Mouse (Mus musculus) MEL (cell line): Measurements from ENCODE around the gene Slfn2. TPM values are rescaled to one million over a fixed set of nuclear protein-coding genes. Genes with fewer than 3 reads are reported as not detected.

ENCODE experiments used
- DNase-seq: peaks from one replicate; pipeline ENCODE4 v3.0.0; 2011; ENCODE audit warnings: low read depth, low spot score
- H3K27ac ChIP-seq: 2 replicates; pipeline ENCODE4 v1.5.1; 2012; ENCODE audit warnings: low read depth, mild to moderate bottlenecking, control low read depth, low read length, moderate library complexity; ENCODE audit not compliant: control insufficient read depth
- H3K27me3 ChIP-seq, 2 experiments: fragments of 150-350 bp in 1 of 2; sonication (generic) in 1 of 2; 2 replicates each; pipeline ENCODE4 v1.6.1; 2012; ENCODE audit warnings: low read length in 2 of 2, mild to moderate bottlenecking in 2 of 2, improper control_type of control experiment in 1 of 2, moderate library complexity in 1 of 2; ENCODE audit not compliant: insufficient read depth in 2 of 2, control insufficient read depth in 1 of 2
- H3K36me3 ChIP-seq, 2 experiments: 2 replicates each; pipeline ENCODE4 v1.6.1; 2012 to 2014; ENCODE audit warnings: low read length in 2 of 2, improper control_type of control experiment in 1 of 2, inconsistent platforms in 1 of 2, mild to moderate bottlenecking in 1 of 2; ENCODE audit not compliant: insufficient read depth in 2 of 2, control insufficient read depth in 1 of 2
- H3K4me1 ChIP-seq, 2 experiments: fragments of 150-350 bp in 1 of 2; sonication (generic) in 1 of 2; 2 replicates each; pipeline ENCODE4 v1.6.1; 2012; ENCODE audit warnings: low read length in 2 of 2, improper control_type of control experiment in 1 of 2, mild to moderate bottlenecking in 1 of 2; ENCODE audit not compliant: insufficient read depth in 2 of 2, control insufficient read depth in 1 of 2
- H3K4me3 ChIP-seq, 2 experiments: fragments of 150-350 bp in 1 of 2; sonication (generic) in 1 of 2; 2 replicates each; pipeline ENCODE4 v1.5.1; 2012; ENCODE audit warnings: low read depth in 2 of 2, low read length in 2 of 2, mild to moderate bottlenecking in 2 of 2, moderate library complexity in 2 of 2, control low read depth in 1 of 2, improper control_type of control experiment in 1 of 2; ENCODE audit not compliant: control insufficient read depth in 1 of 2, insufficient read depth in 1 of 2
- H3K79me2 ChIP-seq: 2 replicates; pipeline ENCODE4 v1.6.1; 2012; ENCODE audit warnings: mild to moderate bottlenecking, low read length, moderate library complexity; ENCODE audit not compliant: control insufficient read depth, poor library complexity, insufficient read depth
- H3K9ac ChIP-seq: 2 replicates; pipeline ENCODE4 v1.6.1; 2012; ENCODE audit warnings: low read depth, mild to moderate bottlenecking, control low read depth, low read length, moderate library complexity; ENCODE audit not compliant: control insufficient read depth, poor library complexity, severe bottlenecking
- H3K9me3 ChIP-seq: fragments of 150-350 bp; sonication (generic); replicated peaks from 2 replicates; pipeline ENCODE4 v1.6.1; 2012; ENCODE audit warnings: mild to moderate bottlenecking, low read length, improper control_type of control experiment, moderate library complexity; ENCODE audit not compliant: insufficient read depth
- BHLHE40 ChIP-seq: IDR thresholded peaks from 2 replicates; pipeline ENCODE4 v1.6.1; 2012; ENCODE audit warnings: low read depth, mild to moderate bottlenecking, inconsistent platforms, low read length, improper control_type of control experiment, borderline replicate concordance
- CHD1 ChIP-seq: IDR thresholded peaks from 2 replicates; pipeline ENCODE4 v1.6.1; 2012; ENCODE audit warnings: low read depth, mild to moderate bottlenecking, inconsistent platforms, low read length, improper control_type of control experiment
- CHD2 ChIP-seq: IDR thresholded peaks from 2 replicates; pipeline ENCODE4 v1.6.1; 2011; ENCODE audit warnings: low read length, improper control_type of control experiment
- E2F4 ChIP-seq: IDR thresholded peaks from 2 replicates; pipeline ENCODE4 v1.6.1; 2011; ENCODE audit warnings: low read depth, low read length, improper control_type of control experiment, borderline replicate concordance
- ELF1 ChIP-seq: IDR thresholded peaks from 2 replicates; pipeline ENCODE4 v1.6.1; 2014; ENCODE audit warnings: low read depth, mild to moderate bottlenecking, inconsistent platforms, low read length, improper control_type of control experiment, moderate library complexity
- EP300 ChIP-seq, 2 experiments: IDR thresholded peaks; 2 replicates each; pipeline ENCODE4 v1.6.1; 2011; ENCODE audit warnings: improper control_type of control experiment in 2 of 2, low read length in 2 of 2, low read depth in 1 of 2, mild to moderate bottlenecking in 1 of 2
- ETS1 ChIP-seq: IDR thresholded peaks from 2 replicates; pipeline ENCODE4 v1.6.1; 2012; ENCODE audit warnings: low read depth, mild to moderate bottlenecking, inconsistent platforms, low read length, improper control_type of control experiment, moderate library complexity
- GABPA ChIP-seq: IDR thresholded peaks from 2 replicates; pipeline ENCODE4 v1.6.1; 2012; ENCODE audit warnings: low read depth, mild to moderate bottlenecking, inconsistent platforms, low read length, improper control_type of control experiment, moderate library complexity
- GATA1 ChIP-seq: IDR thresholded peaks from 2 replicates; pipeline ENCODE4 v1.6.1; 2011; ENCODE audit warnings: low read depth, low read length, improper control_type of control experiment
- JUND ChIP-seq: IDR thresholded peaks from 2 replicates; pipeline ENCODE4 v1.6.1; 2011; ENCODE audit warnings: low read depth, mild to moderate bottlenecking, improper control_type of control experiment, low read length
- MAFK ChIP-seq: IDR thresholded peaks from 2 replicates; pipeline ENCODE4 v1.6.1; 2011; ENCODE audit warnings: low read depth, mild to moderate bottlenecking, low read length, improper control_type of control experiment, borderline replicate concordance
- MAX ChIP-seq: IDR thresholded peaks from 2 replicates; pipeline ENCODE4 v1.6.1; 2011; ENCODE audit warnings: low read length, improper control_type of control experiment
- MEF2A ChIP-seq: IDR thresholded peaks from 2 replicates; pipeline ENCODE4 v1.6.1; 2014; ENCODE audit warnings: low read depth, mild to moderate bottlenecking, inconsistent platforms, low read length, improper control_type of control experiment; ENCODE audit not compliant: poor library complexity, insufficient replicate concordance, severe bottlenecking; ENCODE audit errors: extremely low read depth
- MXI1 ChIP-seq: IDR thresholded peaks from 2 replicates; pipeline ENCODE4 v1.6.1; 2011; ENCODE audit warnings: mild to moderate bottlenecking, low read depth, low read length, improper control_type of control experiment
- NELFE ChIP-seq: IDR thresholded peaks from 2 replicates; pipeline ENCODE4 v1.6.1; 2011; ENCODE audit warnings: low read depth, low read length, improper control_type of control experiment
- POLR2A ChIP-seq, 2 experiments: IDR thresholded peaks; 2 replicates each; pipeline ENCODE4 v1.6.1; 2011 to 2012; ENCODE audit warnings: low read length in 2 of 2, mild to moderate bottlenecking in 2 of 2, control low read depth in 1 of 2, improper control_type of control experiment in 1 of 2, low read depth in 1 of 2, moderate library complexity in 1 of 2; ENCODE audit not compliant: control insufficient read depth in 1 of 2, insufficient read depth in 1 of 2, poor library complexity in 1 of 2
- POLR2AphosphoS2 ChIP-seq: IDR thresholded peaks from 2 replicates; pipeline ENCODE4 v1.6.1; 2011; ENCODE audit warnings: low read length, improper control_type of control experiment
- RCOR1 ChIP-seq: IDR thresholded peaks from 2 replicates; pipeline ENCODE4 v1.6.1; 2012; ENCODE audit warnings: low read depth, mild to moderate bottlenecking, inconsistent platforms, low read length, improper control_type of control experiment
- SIN3A ChIP-seq: IDR thresholded peaks from 2 replicates; pipeline ENCODE4 v1.6.1; 2012; ENCODE audit warnings: low read length, improper control_type of control experiment, inconsistent platforms
- SMC3 ChIP-seq: IDR thresholded peaks from 2 replicates; pipeline ENCODE4 v1.6.1; 2011; ENCODE audit warnings: low read depth, low read length, improper control_type of control experiment
- TAL1 ChIP-seq: IDR thresholded peaks from 2 replicates; pipeline ENCODE4 v1.6.1; 2012; ENCODE audit warnings: mild to moderate bottlenecking, inconsistent platforms, low read length, moderate library complexity, mixed read lengths
- UBTF ChIP-seq: IDR thresholded peaks from 2 replicates; pipeline ENCODE4 v1.6.1; 2012; ENCODE audit warnings: low read depth, mild to moderate bottlenecking, inconsistent platforms, low read length, improper control_type of control experiment, moderate library complexity, borderline replicate concordance; ENCODE audit not compliant: insufficient read depth
- USF1 ChIP-seq: IDR thresholded peaks from 2 replicates; pipeline ENCODE4 v1.6.1; 2014; ENCODE audit warnings: low read depth, mild to moderate bottlenecking, inconsistent platforms, low read length, improper control_type of control experiment, moderate library complexity
- USF2 ChIP-seq, 2 experiments: IDR thresholded peaks; 2 replicates each; pipeline ENCODE4 v1.6.1; 2011 to 2012; ENCODE audit warnings: improper control_type of control experiment in 2 of 2, low read length in 2 of 2, borderline replicate concordance in 1 of 2, inconsistent platforms in 1 of 2, low read depth in 1 of 2, mild to moderate bottlenecking in 1 of 2; ENCODE audit not compliant: insufficient read depth in 1 of 2
- ZC3H11A ChIP-seq: IDR thresholded peaks from 2 replicates; pipeline ENCODE4 v1.6.1; 2012; ENCODE audit warnings: low read depth, mild to moderate bottlenecking, inconsistent platforms, low read length, improper control_type of control experiment
- ZMIZ1 ChIP-seq: IDR thresholded peaks from 2 replicates; pipeline ENCODE4 v1.6.1; 2012; ENCODE audit warnings: low read depth, mild to moderate bottlenecking, inconsistent platforms, low read length, improper control_type of control experiment, moderate library complexity
- ZNF384 ChIP-seq: IDR thresholded peaks from 2 replicates; pipeline ENCODE4 v1.6.1; 2012; ENCODE audit warnings: low read depth, mild to moderate bottlenecking, inconsistent platforms, low read length, improper control_type of control experiment
- polyA plus RNA-seq, 2 experiments: library from polyadenylated mRNA; stranded (reverse) in 1 of 2; unstranded in 1 of 2; fragments of >175 nt in 1 of 2; fragments of >200 nt in 1 of 2; gene quantifications; 2 replicates each; pipeline versions ENCODE4 v1.2.1 to v1.2.4; 2012; ENCODE audit warnings: low replicate concordance in 2 of 2, low read depth in 1 of 2; ENCODE audit not compliant: insufficient read length in 2 of 2, insufficient read depth in 1 of 2, missing spikeins in 1 of 2
- total RNA-seq: library from RNA; depleted of rRNA; stranded (reverse); fragments of 300-350 nt; gene quantifications from 2 replicates; pipeline ENCODE4 v1.2.3, GENCODE M21; 2012

The Slfn2 gene
- total and polyA plus RNA-seq, 3 experiments = 0.07 to 0.46 TPM; not detected in 1

DNA sequence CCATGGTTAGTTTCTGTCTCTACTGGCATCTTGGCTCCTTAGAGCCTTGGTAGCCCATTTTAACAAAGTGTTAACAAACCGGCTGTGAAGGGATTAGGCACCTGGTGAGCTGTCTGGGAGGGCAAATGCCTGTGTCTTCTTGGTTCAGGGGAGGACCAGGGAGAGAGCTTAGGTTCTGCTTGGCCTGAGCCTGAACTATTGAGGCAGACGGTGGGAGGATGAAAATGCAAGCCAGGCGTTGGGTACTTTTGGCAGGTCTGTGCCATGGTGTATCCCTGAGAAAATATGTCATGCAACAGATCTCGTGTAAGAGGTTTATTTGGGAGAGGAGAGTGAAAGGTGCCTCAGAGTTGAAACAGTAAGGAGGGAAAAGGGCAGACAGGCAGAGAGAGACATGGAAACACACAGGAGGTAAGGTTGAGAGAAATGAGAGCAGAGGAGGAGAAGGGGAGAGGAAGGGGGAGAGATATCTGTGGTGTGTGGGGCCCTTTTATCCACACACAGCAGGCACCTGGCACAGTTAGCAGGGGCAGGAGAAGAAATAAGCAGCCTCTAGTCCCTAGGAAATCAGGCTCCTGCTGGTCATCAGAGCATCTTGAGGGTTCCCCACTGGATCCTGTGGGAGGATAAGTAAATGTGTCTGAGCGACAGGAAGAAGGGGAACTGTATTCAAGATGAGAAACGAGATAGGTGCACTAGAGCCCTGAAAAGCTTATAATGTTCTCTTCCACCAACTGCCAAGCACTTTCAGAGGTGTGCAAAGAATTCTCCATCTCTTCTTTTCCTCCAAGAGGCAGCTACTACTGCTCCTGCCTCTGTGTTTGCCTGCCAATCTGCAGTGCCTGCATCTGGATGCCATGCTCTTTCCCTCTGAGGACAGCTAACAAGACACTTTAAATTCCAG lies 781 bp downstream of the Slfn2 start:
- H3K36me3 ChIP-seq = peaks cover 0 to 9% of the 10 kb centered on the region in 2 experiments; a peak in 2 of 4 replicates
- peak overlapping the region; percentile 45; the same call in 1 of the 2 replicates for H3K9ac ChIP-seq
- H3K4me3 ChIP-seq = no peak overlapping the region; a peak in 1 of 4 replicates
- peaks cover 3% of the 10 kb centered on the region for H3K79me2 ChIP-seq
- peak overlapping the region; percentile 63; the same call in 1 of the 2 replicates for H3K27ac ChIP-seq
- H3K27me3 ChIP-seq = no peaks in the 10 kb centered on the region
- peaks cover 6 to 14% of the 10 kb centered on the region in 2 experiments for H3K4me1 ChIP-seq
- no peak for TF ChIP-seq GABPA
- no peak for TF ChIP-seq CHD1
- no peak for TF ChIP-seq RCOR1
- TF ChIP-seq MAFK = no peak
- no peak for TF ChIP-seq ZC3H11A
- TF ChIP-seq GATA1 = peak; percentile 79
- TF ChIP-seq TAL1 = no peak
- no peak for TF ChIP-seq ETS1
- TF ChIP-seq SMC3 = no peak
- TF ChIP-seq NELFE = no peak
- TF ChIP-seq USF1 = no peak
- TF ChIP-seq EP300 (IDR thresholded peaks at IDR 0.05; ENCODE audit: low read depth in 1 of 2, low read length in 2 of 2) = peak in 1 of 2 experiments; percentile 37; a peak in 3 of 4 replicates
- no peak for TF ChIP-seq ZMIZ1
- TF ChIP-seq E2F4 = no peak
- TF ChIP-seq CHD2 = no peak
- TF ChIP-seq ELF1 = no peak
- DNase-seq = peak; percentile 65
- no peaks in the 10 kb centered on the region for H3K9me3 ChIP-seq

GRCm38 (mm10) chr11:83066640-83067531 lies 2.0 kb downstream of the Slfn2 start:
- Histone ChIP-seq H3K4me1 (peaks cover 6 to 14% of the 10 kb centered on the region in 2 experiments), H3K4me3 (peak overlapping the region; percentile 70 to 95), H3K79me2 (peaks cover 3% of the 10 kb centered on the region), H3K27ac (peak overlapping the region; percentile 74), H3K27me3 (no peaks in the 10 kb centered on the region), H3K36me3 (peaks cover 0 to 9% of the 10 kb centered on the region in 2 experiments; a peak in 2 of 4 replicates), H3K9me3 (no peaks in the 10 kb centered on the region), H3K9ac (peak overlapping the region; percentile 73)
- peak; percentile 96 for DNase-seq
- peak; percentile 53; the same call in 1 of the 2 replicates for TF ChIP-seq MAX
- TF ChIP-seq USF2 (IDR thresholded peaks at IDR 0.05; ENCODE audit: borderline replicate concordance in 1 of 2, insufficient read depth in 1 of 2, low read depth in 1 of 2, low read length in 2 of 2) = peak in 1 of 2 experiments; percentile 65; a peak in 3 of 4 replicates
- peak; percentile 91 for TF ChIP-seq USF1
- peak; percentile 85 for TF ChIP-seq ZNF384
- TF ChIP-seq POLR2A (IDR thresholded peaks at IDR 0.05; ENCODE audit: control insufficient read depth in 1 of 2, insufficient read depth in 1 of 2, low read depth in 1 of 2, low read length in 2 of 2, poor library complexity in 1 of 2) = peak in 1 of 2 experiments; percentile 56; a peak in 1 of 4 replicates
- peak; percentile 83 for TF ChIP-seq SIN3A
- no peak for TF ChIP-seq MEF2A
- TF ChIP-seq BHLHE40 = no peak
- TF ChIP-seq UBTF = no peak
- TF ChIP-seq POLR2AphosphoS2 = peak; percentile 56; the same call in 1 of the 2 replicates
- no peak for TF ChIP-seq JUND
- TF ChIP-seq EP300 (IDR thresholded peaks at IDR 0.05; ENCODE audit: low read depth in 1 of 2, low read length in 2 of 2) = peak; percentile 37 to 49; a peak in 2 of 4 replicates
- peak; percentile 51; the same call in 1 of the 2 replicates for TF ChIP-seq ZMIZ1
- no peak; the same call in 1 of the 2 replicates for TF ChIP-seq MXI1
